ENCODE assay signal across 9 mouse cellular contexts in genomic region chr3:138513243-138513642, GRCm38 (mm10). TPM values are rescaled to one million over a fixed set of nuclear protein-coding genes. Genes with fewer than 3 reads are reported as not detected.
A peak's percentile ranks its signal among the peaks of the same experiment; 100 is the strongest.
DNase-seq lines count a peak whose midpoint lies in the region; ATAC-seq and TF ChIP-seq lines count a peak whose summit lies in the region.
"Had no signal": no experiment of that assay in that cellular context is flagged by ENCODE, and none has a peak within 500 bp of the region (broad histone marks: within the 10 kb centered on the region; RNA-seq: fewer than 3 reads in every experiment).

No protein-coding gene starts in this region.

- no peaks in the 10 kb centered on the region for H3K9me3 ChIP-seq in hindbrain, embryonic 10.5 days
- no peaks in the 10 kb centered on the region for H3K9me3 ChIP-seq in midbrain, postnatal 0 days (ENCODE audit: low read length)
- H3K9me3 ChIP-seq: embryonic facial prominence, embryonic 10.5 days; forebrain, embryonic 12.5 days had no signal

- peak overlapping the region; percentile 36 for H3K4me2 ChIP-seq in midbrain, postnatal 0 days (ENCODE audit: low read depth, low read length, poor library complexity, severe bottlenecking)
- H3K4me2 ChIP-seq: forebrain, embryonic 12.5 days had no signal

- no peak for TF ChIP-seq CTCF in midbrain, postnatal 0 days (IDR thresholded peaks at IDR 0.05)

- no peak overlapping the region for H3K9ac ChIP-seq in midbrain, postnatal 0 days (replicated peaks; ENCODE audit: low read length, poor library complexity, severe bottlenecking)
- H3K9ac ChIP-seq: forebrain, embryonic 12.5 days had no signal

- H3K27ac ChIP-seq in hindbrain, embryonic 10.5 days, result 0 out of 2 replicates have a peak overlapping the region, but pooled peaks have one; percentile 8
- no peak overlapping the region for H3K27ac ChIP-seq in midbrain, postnatal 0 days (ENCODE audit: low read depth, low read length)
- H3K27ac ChIP-seq: embryonic facial prominence, embryonic 10.5 days; forebrain, embryonic 12.5 days had no signal

- no peak for ATAC-seq in midbrain, postnatal 0 days (ENCODE audit: low FRiP score)

- no peaks in the 10 kb centered on the region for H3K36me3 ChIP-seq in hindbrain, embryonic 10.5 days
- no peaks in the 10 kb centered on the region for H3K36me3 ChIP-seq in midbrain, postnatal 0 days (ENCODE audit: insufficient read depth, low read length)
- H3K36me3 ChIP-seq: embryonic facial prominence, embryonic 10.5 days; forebrain, embryonic 12.5 days had no signal

- no peaks in the 10 kb centered on the region for H3K27me3 ChIP-seq in hindbrain, embryonic 10.5 days (ENCODE audit: insufficient read depth, poor library complexity, severe bottlenecking)
- no peaks in the 10 kb centered on the region for H3K27me3 ChIP-seq in midbrain, postnatal 0 days (ENCODE audit: insufficient read depth, low read length)
- H3K27me3 ChIP-seq: forebrain, embryonic 12.5 days had no signal

- peak overlapping the region; percentile 23; the same call in 1 of the 2 replicates for H3K4me3 ChIP-seq in hindbrain, embryonic 10.5 days
- 0 out of 2 replicates have a peak overlapping the region, but pooled peaks have one; percentile 18 for H3K4me3 ChIP-seq in midbrain, postnatal 0 days (ENCODE audit: low read depth, low read length)
- H3K4me3 ChIP-seq: embryonic facial prominence, embryonic 10.5 days; forebrain, embryonic 12.5 days had no signal

- peak; percentile 78 for DNase-seq in embryo, embryonic 10.5 days (ENCODE audit: low spot score)
- no peak for DNase-seq in hindbrain, embryonic 10.5 days (ENCODE audit: low spot score)
- DNase-seq in kidney, postnatal 4 days, result peak; percentile 40 to 59
- DNase-seq in midbrain, postnatal 0 days (ENCODE audit: low spot score), result no peak
- no peak for DNase-seq in lung, postnatal 14 days
- DNase-seq in urinary bladder, postnatal 14 days (ENCODE audit: low spot score), result no peak
- no peak for DNase-seq in gastrocnemius, adult 8-10 months (ENCODE audit: low spot score in 2 of 2)

- H3K4me1 ChIP-seq in hindbrain, embryonic 10.5 days (replicated peaks), result peaks cover 38% of the 10 kb centered on the region
- H3K4me1 ChIP-seq in midbrain, postnatal 0 days (ENCODE audit: insufficient read depth, low read length), result peaks cover 6% of the 10 kb centered on the region; the same call in 1 of the 2 replicates

- 63% methylated on average over 12 of the region's 12 CpGs for WGBS in hindbrain, embryonic 10.5 days
- WGBS in midbrain, postnatal 0 days, result 40% methylated on average over 12 of the region's 12 CpGs

RNA-seq across cellular contexts. Expression of gene Eif4e, which starts 12.7 kb away (rescaled TPM):
- polyA plus RNA-seq in hindbrain, embryonic 10.5 days (2016; fragmentation: Nextera tagmentation; extraction: Ambion mirVana), result 370 and 465 TPM in 2 replicates
- total RNA-seq in midbrain, postnatal 0 days (2014; rRNA removed), result 91.4 and 104 TPM in 2 replicates
- polyA plus RNA-seq in midbrain, postnatal 0 days (2015; fragmentation: Nextera tagmentation; extraction: Ambion mirVana), result 293 and 309 TPM in 2 replicates
- total RNA-seq in gastrocnemius, adult 8-10 months (2022), result 100 to 1,000 TPM; 109 to 133 (median 125) TPM

RNA-seq across cellular contexts. Expression of gene Metap1, which starts 23.9 kb away (rescaled TPM):
- 51.3 and 53.8 TPM in 2 replicates for polyA plus RNA-seq in hindbrain, embryonic 10.5 days (2016; fragmentation: Nextera tagmentation; extraction: Ambion mirVana)
- total RNA-seq in midbrain, postnatal 0 days (2014; rRNA removed), result 50.7 and 60.4 TPM in 2 replicates
- polyA plus RNA-seq in midbrain, postnatal 0 days (2015; fragmentation: Nextera tagmentation; extraction: Ambion mirVana), result 49.8 and 51.0 TPM in 2 replicates
- total RNA-seq in gastrocnemius, adult 8-10 months (2022), result 10 to 100 TPM; 51.4 to 54.0 (median 53.7) TPM

Comparison
In these comparisons a context has a peak if more than half of its experiments do, and no peak if none do; other contexts are left out.
1. DNase-seq: peak in embryo, embryonic 10.5 days (single experiment) and kidney, postnatal 4 days (2 of 2); none in hindbrain, embryonic 10.5 days (single experiment), midbrain, postnatal 0 days (single experiment), lung, postnatal 14 days (single experiment), urinary bladder, postnatal 14 days (single experiment) and gastrocnemius, adult 8-10 months (0 of 2).